Mouse (Mus musculus): Measurements from ENCODE around the gene Akt1s1. TPM values are rescaled to one million over a fixed set of nuclear protein-coding genes. Genes with fewer than 3 reads are reported as not detected.
A peak's percentile ranks its signal among the peaks of the same experiment; 100 is the strongest.
"Not testable (repeated sequence)": the region's sequence is repeated elsewhere in the genome, so short reads cannot be mapped to it uniquely, and the experiment has no call there.

The Akt1s1 gene
- polyA plus RNA-seq, 2 experiments = 70.5 to 179 TPM

- WGBS = 67% methylated on average over 6 of the region's 6 CpGs
- no peak for TF ChIP-seq POLR2A (IDR thresholded peaks at IDR 0.05; ENCODE audit: borderline replicate concordance, extremely low read depth, insufficient read depth, insufficient read length)
- Histone ChIP-seq H3K36me3 (ENCODE audit: control insufficient read depth, insufficient read depth, low read length) (peaks cover 16% of the 10 kb centered on the region), H3K27me3 (ENCODE audit: control insufficient read depth, insufficient read depth, low read length) (no peaks in the 10 kb centered on the region), H3K9ac (ENCODE audit: low read depth, low read length, severe bottlenecking) (peak overlapping the region; percentile 100; the same call in 1 of the 2 replicates), H3K4me3 (replicated peaks; ENCODE audit: low read length) (peak overlapping the region; percentile 98), H3K4me2 (replicated peaks; ENCODE audit: low read depth, low read length, severe bottlenecking) (peak overlapping the region; percentile 94), H3K27ac (replicated peaks; ENCODE audit: low read depth, low read length) (peak overlapping the region; percentile 100), H3K9me3 (ENCODE audit: control insufficient read depth, low read length) (no peaks in the 10 kb centered on the region), H3K4me1 (ENCODE audit: control insufficient read depth, insufficient read depth, low read length) (peaks cover 35% of the 10 kb centered on the region)
- no peak for DNase-seq (ENCODE audit: low spot score)
- no peak for ATAC-seq (ENCODE audit: low FRiP score, low read depth)
Observed at GRCm38 (mm10) chr7:44870614-44871013, 21.8 kb downstream of the Akt1s1 start.

- ATAC-seq (ENCODE audit: low FRiP score, low read depth) (no peak), DNase-seq (ENCODE audit: low spot score) (no peak)
- Histone ChIP-seq H3K4me2 (replicated peaks; ENCODE audit: low read depth, low read length, severe bottlenecking) (no peak overlapping the region), H3K27me3 (ENCODE audit: control insufficient read depth, insufficient read depth, low read length) (no peaks in the 10 kb centered on the region), H3K36me3 (ENCODE audit: control insufficient read depth, insufficient read depth, low read length) (peaks cover 16% of the 10 kb centered on the region), H3K4me3 (replicated peaks; ENCODE audit: low read length) (no peak overlapping the region), H3K9ac (ENCODE audit: low read depth, low read length, severe bottlenecking) (no peak overlapping the region), H3K9me3 (ENCODE audit: control insufficient read depth, low read length) (no peaks in the 10 kb centered on the region), H3K4me1 (ENCODE audit: control insufficient read depth, insufficient read depth, low read length) (peaks cover 29% of the 10 kb centered on the region), H3K27ac (replicated peaks; ENCODE audit: low read depth, low read length) (no peak overlapping the region)
- WGBS = 82% methylated on average over 1 of the region's 1 CpGs
- TF ChIP-seq POLR2A (IDR thresholded peaks at IDR 0.05; ENCODE audit: borderline replicate concordance, extremely low read depth, insufficient read depth, insufficient read length) = no peak
Observed at GRCm38 (mm10) chr7:44871181-44871580, 22.4 kb downstream of the Akt1s1 start.

GRCm38 (mm10) chr7:44871774-44872173 is 23.0 kb downstream of the Akt1s1 start:
- not testable (repeated sequence) for H3K4me3 ChIP-seq (replicated peaks; ENCODE audit: low read length); H3K9me3 ChIP-seq (ENCODE audit: control insufficient read depth, low read length); H3K4me2 ChIP-seq (replicated peaks; ENCODE audit: low read depth, low read length, severe bottlenecking); H3K27ac ChIP-seq (replicated peaks; ENCODE audit: low read depth, low read length); DNase-seq (ENCODE audit: low spot score); H3K9ac ChIP-seq (ENCODE audit: low read depth, low read length, severe bottlenecking); H3K27me3 ChIP-seq (ENCODE audit: control insufficient read depth, insufficient read depth, low read length); ATAC-seq (ENCODE audit: low FRiP score, low read depth)
- H3K4me1 ChIP-seq (ENCODE audit: control insufficient read depth, insufficient read depth, low read length) = peaks cover 23% of the 10 kb centered on the region
- 87% methylated on average over 2 of the region's 2 CpGs for WGBS
- H3K36me3 ChIP-seq (ENCODE audit: control insufficient read depth, insufficient read depth, low read length) = peaks cover 16% of the 10 kb centered on the region

- no peak for TF ChIP-seq POLR2A (IDR thresholded peaks at IDR 0.05; ENCODE audit: borderline replicate concordance, extremely low read depth, insufficient read depth, insufficient read length)
- H3K4me2 ChIP-seq (replicated peaks; ENCODE audit: low read depth, low read length, severe bottlenecking) = no peak overlapping the region
- no peaks in the 10 kb centered on the region for H3K9me3 ChIP-seq (ENCODE audit: control insufficient read depth, low read length)
- H3K36me3 ChIP-seq (ENCODE audit: control insufficient read depth, insufficient read depth, low read length) = peaks cover 73% of the 10 kb centered on the region
- no peak overlapping the region for H3K9ac ChIP-seq (ENCODE audit: low read depth, low read length, severe bottlenecking)
- 88% methylated on average over 14 of the region's 14 CpGs for WGBS
- no peaks in the 10 kb centered on the region for H3K27me3 ChIP-seq (ENCODE audit: control insufficient read depth, insufficient read depth, low read length)
- no peak for ATAC-seq (ENCODE audit: low FRiP score, low read depth)
- H3K4me1 ChIP-seq (ENCODE audit: control insufficient read depth, insufficient read depth, low read length) = no peaks in the 10 kb centered on the region
- DNase-seq (ENCODE audit: low spot score) = no peak
- H3K27ac ChIP-seq (replicated peaks; ENCODE audit: low read depth, low read length) = no peak overlapping the region
- H3K4me3 ChIP-seq (replicated peaks; ENCODE audit: low read length) = no peak overlapping the region
Observed at GRCm38 (mm10) chr7:44877833-44878232, 29.0 kb downstream of the Akt1s1 start.

- Histone ChIP-seq H3K4me3 (replicated peaks; ENCODE audit: low read length) (no peak overlapping the region), H3K27ac (replicated peaks; ENCODE audit: low read depth, low read length) (no peak overlapping the region), H3K36me3 (ENCODE audit: control insufficient read depth, insufficient read depth, low read length) (peaks cover 93% of the 10 kb centered on the region), H3K4me2 (replicated peaks; ENCODE audit: low read depth, low read length, severe bottlenecking) (no peak overlapping the region), H3K4me1 (ENCODE audit: control insufficient read depth, insufficient read depth, low read length) (no peaks in the 10 kb centered on the region), H3K27me3 (ENCODE audit: control insufficient read depth, insufficient read depth, low read length) (no peaks in the 10 kb centered on the region), H3K9ac (ENCODE audit: low read depth, low read length, severe bottlenecking) (no peak overlapping the region), H3K9me3 (ENCODE audit: control insufficient read depth, low read length) (no peaks in the 10 kb centered on the region)
- DNase-seq (ENCODE audit: low spot score) (no peak), ATAC-seq (ENCODE audit: low FRiP score, low read depth) (no peak)
- TF ChIP-seq POLR2A (IDR thresholded peaks at IDR 0.05; ENCODE audit: borderline replicate concordance, extremely low read depth, insufficient read depth, insufficient read length) = no peak
- 95% methylated on average over 3 of the region's 3 CpGs for WGBS
Observed at GRCm38 (mm10) chr7:44883036-44883435, 34.2 kb downstream of the Akt1s1 start.

GRCm38 (mm10) chr7:44884637-44885036 is 35.8 kb downstream of the Akt1s1 start:
- DNase-seq (ENCODE audit: low spot score) (no peak), ATAC-seq (ENCODE audit: low FRiP score, low read depth) (no peak)
- TF ChIP-seq POLR2A (IDR thresholded peaks at IDR 0.05; ENCODE audit: borderline replicate concordance, extremely low read depth, insufficient read depth, insufficient read length) = no peak
- H3K9ac ChIP-seq (ENCODE audit: low read depth, low read length, severe bottlenecking) = no peak overlapping the region
- H3K36me3 ChIP-seq (ENCODE audit: control insufficient read depth, insufficient read depth, low read length) = peaks cover 89% of the 10 kb centered on the region
- no peaks in the 10 kb centered on the region for H3K4me1 ChIP-seq (ENCODE audit: control insufficient read depth, insufficient read depth, low read length)
- no peak overlapping the region for H3K27ac ChIP-seq (replicated peaks; ENCODE audit: low read depth, low read length)
- H3K27me3 ChIP-seq (ENCODE audit: control insufficient read depth, insufficient read depth, low read length) = no peaks in the 10 kb centered on the region
- 96% methylated on average over 5 of the region's 5 CpGs for WGBS
- no peaks in the 10 kb centered on the region for H3K9me3 ChIP-seq (ENCODE audit: control insufficient read depth, low read length)
- no peak overlapping the region for H3K4me2 ChIP-seq (replicated peaks; ENCODE audit: low read depth, low read length, severe bottlenecking)
- H3K4me3 ChIP-seq (replicated peaks; ENCODE audit: low read length) = no peak overlapping the region

Measured in limb, embryonic 14.5 days (tissue).